Mouse (Mus musculus): ENCODE measurements around the gene Crtc3. TPM values are rescaled to one million over a fixed set of nuclear protein-coding genes. Genes with fewer than 3 reads are reported as not detected.

Gene Crtc3
- polyA plus RNA-seq, 1 experiment from 2014 or later, result 12.7 TPM

GRCm38 (mm10) chr7:80653077-80653476 is 35.6 kb downstream of the Crtc3 start:
- no peak overlapping the region for H3K4me3 ChIP-seq (ENCODE audit: low read depth, low read length)
- no peaks in the 10 kb centered on the region for H3K9me3 ChIP-seq (replicated peaks; ENCODE audit: control insufficient read depth, low read length, poor library complexity, severe bottlenecking)
- no peak overlapping the region for H3K4me2 ChIP-seq (ENCODE audit: low read length)
- no peaks in the 10 kb centered on the region for H3K27me3 ChIP-seq (ENCODE audit: control insufficient read depth, insufficient read depth, low read depth, low read length)
- H3K36me3 ChIP-seq (ENCODE audit: control insufficient read depth, insufficient read depth, low read length), result no peaks in the 10 kb centered on the region
- H3K9ac ChIP-seq (ENCODE audit: low read depth, low read length), result no peak overlapping the region
- H3K4me1 ChIP-seq (ENCODE audit: control insufficient read depth, insufficient read depth, low read length), result peaks cover 21% of the 10 kb centered on the region
- 36% methylated on average over 10 of the region's 10 CpGs for WGBS
- 0 out of 2 replicates have a peak, but pooled peaks have one; percentile 9 for ATAC-seq
- peak overlapping the region; percentile 51; the same call in 1 of the 2 replicates for H3K27ac ChIP-seq (ENCODE audit: low read length)

GRCm38 (mm10) chr7:80652289-80652688 is 36.4 kb downstream of the Crtc3 start:
- no peak overlapping the region for H3K4me2 ChIP-seq (ENCODE audit: low read length)
- H3K9me3 ChIP-seq (replicated peaks; ENCODE audit: control insufficient read depth, low read length, poor library complexity, severe bottlenecking), result no peaks in the 10 kb centered on the region
- peaks cover 24% of the 10 kb centered on the region for H3K4me1 ChIP-seq (ENCODE audit: control insufficient read depth, insufficient read depth, low read length)
- peak overlapping the region; percentile 51; the same call in 1 of the 2 replicates for H3K27ac ChIP-seq (ENCODE audit: low read length)
- H3K36me3 ChIP-seq (ENCODE audit: control insufficient read depth, insufficient read depth, low read length), result no peaks in the 10 kb centered on the region
- ATAC-seq, result no peak
- H3K27me3 ChIP-seq (ENCODE audit: control insufficient read depth, insufficient read depth, low read depth, low read length), result no peaks in the 10 kb centered on the region
- WGBS, result 34% methylated on average over 5 of the region's 5 CpGs
- H3K4me3 ChIP-seq (ENCODE audit: low read depth, low read length), result no peak overlapping the region
- no peak overlapping the region for H3K9ac ChIP-seq (ENCODE audit: low read depth, low read length)

GRCm38 (mm10) chr7:80647437-80647871 is 41.2 kb downstream of the Crtc3 start:
- no peak overlapping the region for H3K9ac ChIP-seq (ENCODE audit: low read depth, low read length)
- H3K27me3 ChIP-seq (ENCODE audit: control insufficient read depth, insufficient read depth, low read depth, low read length), result no peaks in the 10 kb centered on the region
- H3K4me3 ChIP-seq (ENCODE audit: low read depth, low read length), result no peak overlapping the region
- H3K9me3 ChIP-seq (replicated peaks; ENCODE audit: control insufficient read depth, low read length, poor library complexity, severe bottlenecking), result no peaks in the 10 kb centered on the region
- peaks cover 10% of the 10 kb centered on the region for H3K4me1 ChIP-seq (ENCODE audit: control insufficient read depth, insufficient read depth, low read length)
- no peak overlapping the region for H3K4me2 ChIP-seq (ENCODE audit: low read length)
- ATAC-seq, result no peak
- 70% methylated on average over 7 of the region's 7 CpGs for WGBS
- no peaks in the 10 kb centered on the region for H3K36me3 ChIP-seq (ENCODE audit: control insufficient read depth, insufficient read depth, low read length)
- no peak overlapping the region for H3K27ac ChIP-seq (ENCODE audit: low read length)

- Histone ChIP-seq H3K4me1 (ENCODE audit: control insufficient read depth, insufficient read depth, low read length) (peaks cover 14% of the 10 kb centered on the region), H3K4me3 (ENCODE audit: low read depth, low read length) (no peak overlapping the region), H3K9me3 (replicated peaks; ENCODE audit: control insufficient read depth, low read length, poor library complexity, severe bottlenecking) (no peaks in the 10 kb centered on the region), H3K27ac (ENCODE audit: low read length) (peak overlapping the region; percentile 29; the same call in 1 of the 2 replicates), H3K4me2 (ENCODE audit: low read length) (no peak overlapping the region), H3K9ac (ENCODE audit: low read depth, low read length) (no peak overlapping the region), H3K36me3 (ENCODE audit: control insufficient read depth, insufficient read depth, low read length) (no peaks in the 10 kb centered on the region), H3K27me3 (ENCODE audit: control insufficient read depth, insufficient read depth, low read depth, low read length) (no peaks in the 10 kb centered on the region)
- 65% methylated on average over 10 of the region's 10 CpGs for WGBS
- ATAC-seq, result no peak
These were observed 42.3 kb downstream of the Crtc3 start for GRCm38 (mm10) chr7:80646093-80647025.

GRCm38 (mm10) chr7:80642976-80643666 is 45.6 kb downstream of the Crtc3 start:
- no peak overlapping the region for H3K27ac ChIP-seq (ENCODE audit: low read length)
- no peak overlapping the region for H3K9ac ChIP-seq (ENCODE audit: low read depth, low read length)
- ATAC-seq, result no peak
- no peak overlapping the region for H3K4me2 ChIP-seq (ENCODE audit: low read length)
- no peaks in the 10 kb centered on the region for H3K27me3 ChIP-seq (ENCODE audit: control insufficient read depth, insufficient read depth, low read depth, low read length)
- peaks cover 16% of the 10 kb centered on the region for H3K4me1 ChIP-seq (ENCODE audit: control insufficient read depth, insufficient read depth, low read length)
- no peak overlapping the region for H3K4me3 ChIP-seq (ENCODE audit: low read depth, low read length)
- no peaks in the 10 kb centered on the region for H3K36me3 ChIP-seq (ENCODE audit: control insufficient read depth, insufficient read depth, low read length)
- H3K9me3 ChIP-seq (replicated peaks; ENCODE audit: control insufficient read depth, low read length, poor library complexity, severe bottlenecking), result no peaks in the 10 kb centered on the region
- WGBS, result 55% methylated on average over 8 of the region's 8 CpGs

- no peak overlapping the region for H3K27ac ChIP-seq (ENCODE audit: low read length)
- no peaks in the 10 kb centered on the region for H3K9me3 ChIP-seq (replicated peaks; ENCODE audit: control insufficient read depth, low read length, poor library complexity, severe bottlenecking)
- 72% methylated on average over 5 of the region's 5 CpGs for WGBS
- no peaks in the 10 kb centered on the region for H3K36me3 ChIP-seq (ENCODE audit: control insufficient read depth, insufficient read depth, low read length)
- no peak overlapping the region for H3K4me3 ChIP-seq (ENCODE audit: low read depth, low read length)
- no peaks in the 10 kb centered on the region for H3K27me3 ChIP-seq (ENCODE audit: control insufficient read depth, insufficient read depth, low read depth, low read length)
- no peak for ATAC-seq
- H3K4me1 ChIP-seq (ENCODE audit: control insufficient read depth, insufficient read depth, low read length), result peaks cover 13% of the 10 kb centered on the region
- no peak overlapping the region for H3K4me2 ChIP-seq (ENCODE audit: low read length)
- H3K9ac ChIP-seq (ENCODE audit: low read depth, low read length), result no peak overlapping the region
These were observed 46.1 kb downstream of the Crtc3 start for GRCm38 (mm10) chr7:80642552-80642951.

- WGBS, result 86% methylated on average over 7 of the region's 7 CpGs
- ATAC-seq, result no peak
- H3K4me3 ChIP-seq (ENCODE audit: low read depth, low read length), result no peak overlapping the region
These were observed 46.8 kb downstream of the Crtc3 start for GRCm38 (mm10) chr7:80641899-80642298.

GRCm38 (mm10) chr7:80641497-80641896 is 47.2 kb downstream of the Crtc3 start:
- Histone ChIP-seq H3K4me3 (ENCODE audit: low read depth, low read length) (no peak overlapping the region), H3K9ac (ENCODE audit: low read depth, low read length) (no peak overlapping the region), H3K27me3 (ENCODE audit: control insufficient read depth, insufficient read depth, low read depth, low read length) (no peaks in the 10 kb centered on the region), H3K4me2 (ENCODE audit: low read length) (no peak overlapping the region), H3K36me3 (ENCODE audit: control insufficient read depth, insufficient read depth, low read length) (no peaks in the 10 kb centered on the region), H3K9me3 (replicated peaks; ENCODE audit: control insufficient read depth, low read length, poor library complexity, severe bottlenecking) (no peaks in the 10 kb centered on the region), H3K4me1 (ENCODE audit: control insufficient read depth, insufficient read depth, low read length) (peaks cover 21% of the 10 kb centered on the region), H3K27ac (ENCODE audit: low read length) (no peak overlapping the region)
- ATAC-seq, result no peak
- WGBS, result 11% methylated on average over 4 of the region's 4 CpGs

More at GRCm38 (mm10) chr7:80641899-80642298, 46.8 kb downstream of the Crtc3 start:
- Histone ChIP-seq H3K4me1 (ENCODE audit: control insufficient read depth, insufficient read depth, low read length) (peaks cover 18% of the 10 kb centered on the region), H3K4me2 (ENCODE audit: low read length) (no peak overlapping the region), H3K9ac (ENCODE audit: low read depth, low read length) (no peak overlapping the region), H3K9me3 (replicated peaks; ENCODE audit: control insufficient read depth, low read length, poor library complexity, severe bottlenecking) (no peaks in the 10 kb centered on the region), H3K27me3 (ENCODE audit: control insufficient read depth, insufficient read depth, low read depth, low read length) (no peaks in the 10 kb centered on the region), H3K27ac (ENCODE audit: low read length) (no peak overlapping the region), H3K36me3 (ENCODE audit: control insufficient read depth, insufficient read depth, low read length) (no peaks in the 10 kb centered on the region)

- no peaks in the 10 kb centered on the region for H3K27me3 ChIP-seq (ENCODE audit: control insufficient read depth, insufficient read depth, low read depth, low read length)
- no peaks in the 10 kb centered on the region for H3K9me3 ChIP-seq (replicated peaks; ENCODE audit: control insufficient read depth, low read length, poor library complexity, severe bottlenecking)
- H3K27ac ChIP-seq (ENCODE audit: low read length), result no peak overlapping the region
- no peaks in the 10 kb centered on the region for H3K36me3 ChIP-seq (ENCODE audit: control insufficient read depth, insufficient read depth, low read length)
- WGBS, result 81% methylated on average over 3 of the region's 3 CpGs
- H3K4me3 ChIP-seq (ENCODE audit: low read depth, low read length), result no peak overlapping the region
- no peak overlapping the region for H3K4me2 ChIP-seq (ENCODE audit: low read length)
- H3K9ac ChIP-seq (ENCODE audit: low read depth, low read length), result no peak overlapping the region
- no peak for ATAC-seq
- peaks cover 28% of the 10 kb centered on the region for H3K4me1 ChIP-seq (ENCODE audit: control insufficient read depth, insufficient read depth, low read length)
These were observed 48.7 kb downstream of the Crtc3 start for GRCm38 (mm10) chr7:80639981-80640380.
